Mouse (Mus musculus): Measurements from ENCODE around the gene Nf1.

- TF ChIP-seq TAL1 (IDR thresholded peaks at IDR 0.05; ENCODE audit: low read length) (no peak), GATA1 (IDR thresholded peaks at IDR 0.05; ENCODE audit: low read length) (no peak)
Measured at GRCm38 (mm10) chr11:79527015-79527738, 187.7 kb downstream of the Nf1 start.

All from erythroblast, embryonic 14.5 days (primary cell).